Mouse (Mus musculus): ENCODE results near the gene Gprc6a.

Gprc6a gene

DNA sequence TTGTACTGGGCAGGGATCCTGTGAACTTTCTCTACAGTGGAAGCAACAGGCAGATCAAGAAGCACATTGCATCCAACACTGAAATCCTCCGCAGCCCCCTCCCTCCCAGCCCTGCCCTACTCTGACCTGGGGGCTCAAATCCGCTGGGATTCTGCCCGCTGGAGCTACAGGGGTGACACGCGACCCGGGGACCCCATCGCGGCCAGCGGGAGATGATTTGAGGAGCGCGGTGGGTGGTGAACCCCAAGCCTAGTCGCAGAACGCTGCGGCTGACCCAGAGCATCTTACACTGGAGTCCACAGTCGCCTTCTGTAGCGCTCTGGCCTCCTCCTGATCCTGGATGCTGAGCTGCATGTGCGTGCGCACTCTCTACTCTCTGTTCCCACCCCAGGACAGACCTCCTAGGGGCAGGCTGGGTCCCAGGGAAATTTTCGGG is 41.1 kb downstream of the Gprc6a start, which contains the start of gene Fam162b:
Fam162b (minus strand) TSS at position 379 of the 436 bp plus-strand sequence.
- DNase-seq (ENCODE audit: low spot score), result no peak

DNA sequence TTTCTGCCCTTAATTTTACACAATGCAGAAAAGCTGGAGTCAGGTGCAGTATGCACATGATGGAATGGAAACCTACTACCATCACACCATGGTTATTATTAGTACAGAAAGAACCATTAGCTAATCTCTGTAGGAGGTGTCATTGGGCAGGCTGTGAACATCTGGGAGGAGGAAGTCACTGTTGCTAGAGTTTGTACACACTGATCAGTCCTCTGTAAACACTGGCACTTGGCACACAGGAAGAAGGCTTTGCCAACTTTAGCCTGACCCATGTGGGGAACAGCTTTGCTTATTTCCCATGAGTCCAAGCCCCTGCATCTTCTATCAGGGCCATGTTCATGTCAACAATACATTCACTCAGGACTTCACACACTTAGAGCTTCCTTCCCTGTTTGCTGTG is 46.3 kb downstream of the Gprc6a start:
- DNase-seq (ENCODE audit: low spot score), result no peak

DNA sequence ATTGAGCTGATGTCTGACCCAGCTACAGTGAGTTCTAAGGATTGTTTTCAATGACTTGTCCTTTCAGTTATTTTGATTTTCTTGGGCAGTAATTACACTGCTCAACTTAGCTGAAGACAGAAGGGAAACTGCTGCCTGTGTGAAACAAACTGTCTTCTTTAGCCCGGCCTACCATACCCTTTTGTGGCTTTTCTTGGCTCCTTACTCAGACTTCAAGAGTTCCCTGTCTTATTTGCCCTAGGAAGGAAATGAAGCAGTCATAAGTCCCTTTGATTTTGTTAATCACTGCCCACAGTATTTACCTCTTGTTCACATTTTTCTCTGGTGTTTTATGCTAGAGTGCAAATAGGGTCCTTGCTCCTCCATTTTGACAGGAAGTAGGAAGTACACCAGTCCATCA is 46.9 kb downstream of the Gprc6a start:
- DNase-seq (ENCODE audit: low spot score), result no peak

DNA sequence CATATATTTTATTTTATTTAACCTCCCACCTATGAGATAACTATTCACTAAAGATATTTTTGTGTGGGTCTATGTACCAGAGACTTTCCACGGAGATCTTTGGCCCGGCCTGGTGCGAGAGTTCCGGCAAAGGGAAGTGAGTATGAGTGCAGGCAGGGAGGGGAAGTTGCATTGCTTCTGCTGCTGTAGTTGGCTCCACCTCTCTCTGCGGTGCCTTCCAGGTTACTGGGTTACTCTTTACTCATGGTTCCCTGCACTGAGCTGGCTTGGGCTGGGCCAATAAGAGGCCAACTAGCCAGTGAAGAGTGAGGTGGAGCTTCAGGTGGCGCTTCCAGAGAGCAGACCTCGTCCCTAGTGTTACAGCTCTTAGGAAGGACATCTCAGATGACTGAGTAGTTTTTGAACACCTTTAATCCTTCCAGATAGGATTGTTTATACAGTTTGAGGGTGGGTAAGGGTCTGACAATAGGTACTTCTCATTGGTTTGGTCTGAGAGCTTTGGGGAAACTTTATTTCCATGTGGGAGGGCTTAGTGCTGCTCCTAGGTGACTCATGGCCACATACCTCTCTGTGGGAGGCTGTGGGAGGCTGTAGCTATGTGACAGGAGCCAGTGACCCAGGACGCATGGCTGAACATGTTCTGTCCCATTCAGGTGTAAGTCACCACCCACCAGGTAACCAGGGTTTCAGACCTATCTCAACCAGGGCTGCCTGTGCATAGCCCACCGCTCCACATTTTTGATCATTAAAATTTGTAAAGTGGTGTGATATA is 59.9 kb downstream of the Gprc6a start:
- DNase-seq (ENCODE audit: low spot score), result no peak

Measured in T-cell, adult 2 months (primary cell).